ENCODE assay signal across 8 mouse cellular contexts in the genomic region with DNA sequence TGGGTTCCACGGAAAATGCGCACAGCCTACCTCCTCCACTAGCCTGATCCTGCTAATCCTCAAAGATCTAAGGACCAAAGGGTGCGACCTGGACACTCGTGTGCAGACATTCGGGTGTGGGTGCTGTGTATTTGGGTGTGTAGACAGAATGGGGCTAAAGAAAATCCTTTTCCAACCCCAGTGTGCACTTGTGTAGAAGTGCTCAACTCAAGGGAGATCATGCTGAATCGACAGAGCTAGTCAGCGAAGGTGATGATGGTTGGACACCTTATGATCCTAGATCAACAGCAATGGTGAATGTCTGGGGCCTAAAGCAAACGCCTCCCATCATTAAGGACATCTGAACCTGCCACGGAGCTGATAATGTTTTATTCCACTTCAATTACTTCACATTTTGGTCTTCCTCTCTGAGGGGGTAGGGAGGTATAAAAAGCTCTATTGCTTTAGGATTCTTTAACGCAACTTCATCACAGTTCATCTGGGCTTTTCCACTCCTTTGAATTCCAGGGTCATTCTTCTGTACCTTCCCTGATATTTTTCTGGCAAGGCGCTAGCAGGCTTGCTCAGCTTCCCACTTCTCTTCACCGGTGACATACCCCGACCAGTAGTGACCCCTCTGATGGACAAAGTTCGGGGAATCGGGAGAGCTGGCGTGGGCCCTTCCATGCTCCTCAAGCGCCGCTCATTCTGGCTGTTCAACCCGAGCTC. TPM values are rescaled to one million over a fixed set of nuclear protein-coding genes. Genes with fewer than 3 reads are reported as not detected.
DNase-seq lines count a peak whose midpoint lies in the region; ATAC-seq and TF ChIP-seq lines count a peak whose summit lies in the region.

No protein-coding gene starts in this region.

- H3K4me3 ChIP-seq in lung, embryonic 16.5 days (ENCODE audit: low read length) = peak overlapping the region; percentile 73
- H3K4me3 ChIP-seq in embryonic facial prominence, embryonic 14.5 days (ENCODE audit: low read depth, low read length) = peak overlapping the region; percentile 65
- peak overlapping the region; percentile 87 for H3K4me3 ChIP-seq in limb, embryonic 10.5 days
- peak overlapping the region; percentile 80 for H3K4me3 ChIP-seq in olfactory bulb, adult 2 months (ENCODE audit: insufficient read depth, low read depth, low read length)

- H3K9ac ChIP-seq in lung, embryonic 16.5 days (ENCODE audit: low read length) = peak overlapping the region; percentile 92
- peak overlapping the region; percentile 91 for H3K9ac ChIP-seq in embryonic facial prominence, embryonic 14.5 days (ENCODE audit: low read depth, low read length)

- no peaks in the 10 kb centered on the region for H3K9me3 ChIP-seq in lung, embryonic 16.5 days (ENCODE audit: control insufficient read depth, low read length)
- H3K9me3 ChIP-seq in embryonic facial prominence, embryonic 14.5 days (ENCODE audit: control insufficient read depth, low read length) = no peaks in the 10 kb centered on the region
- no peaks in the 10 kb centered on the region for H3K9me3 ChIP-seq in limb, embryonic 10.5 days (replicated peaks)

- H3K4me1 ChIP-seq in lung, embryonic 16.5 days (replicated peaks; ENCODE audit: control insufficient read depth, insufficient read depth, low read length) = peaks cover 2% of the 10 kb centered on the region; the same call in 1 of the 2 replicates
- peaks cover 14% of the 10 kb centered on the region for H3K4me1 ChIP-seq in embryonic facial prominence, embryonic 14.5 days (ENCODE audit: control insufficient read depth, insufficient read depth, low read length)
- H3K4me1 ChIP-seq in limb, embryonic 10.5 days = peaks cover 27% of the 10 kb centered on the region
- peaks cover 9% of the 10 kb centered on the region for H3K4me1 ChIP-seq in olfactory bulb, adult 2 months (ENCODE audit: control insufficient read depth, insufficient read depth, low read length)

- H3K4me2 ChIP-seq in lung, embryonic 16.5 days (ENCODE audit: low read depth, low read length) = peak overlapping the region; percentile 82
- peak overlapping the region; percentile 87 for H3K4me2 ChIP-seq in embryonic facial prominence, embryonic 14.5 days (ENCODE audit: low read depth, low read length)

- DNase-seq in lung, postnatal 25 days (ENCODE audit: low spot score) = no peak
- no peak for DNase-seq in embryonic facial prominence, embryonic 14.5 days (ENCODE audit: low spot score)
- DNase-seq in limb, embryonic 10.5 days (ENCODE audit: low spot score) = no peak
- DNase-seq in right cerebral cortex, adult 18-20 months = no peak
- no peak for DNase-seq in layer of hippocampus, adult 18-20 months (ENCODE audit: low spot score in 2 of 2)
- DNase-seq in urinary bladder, postnatal 10 days (ENCODE audit: low spot score) = no peak

- TF ChIP-seq POLR2A in olfactory bulb, adult 2 months (IDR thresholded peaks at IDR 0.05; ENCODE audit: insufficient read depth, low read depth, low read length) = no peak

- no peak for ATAC-seq in lung, embryonic 16.5 days (ENCODE audit: low read depth)
- ATAC-seq in embryonic facial prominence, embryonic 14.5 days (ENCODE audit: low read depth) = no peak

- 27% methylated on average over 19 of the region's 19 CpGs for WGBS in lung, embryonic 16.5 days
- WGBS in embryonic facial prominence, embryonic 14.5 days = 26% methylated on average over 19 of the region's 19 CpGs
- WGBS in limb, embryonic 10.5 days = 18% methylated on average over 19 of the region's 19 CpGs
- whole genome bisulfite sequencing in olfactory bulb, adult 2 months = 43% methylated on average over 19 of the region's 19 CpGs

- no peak for TF ChIP-seq CTCF in olfactory bulb, adult 2 months (IDR thresholded peaks at IDR 0.05; ENCODE audit: insufficient read depth, low read depth, low read length)

- H3K27ac ChIP-seq in lung, embryonic 16.5 days (ENCODE audit: low read length) = peak overlapping the region; percentile 94
- peak overlapping the region; percentile 96 for H3K27ac ChIP-seq in embryonic facial prominence, embryonic 14.5 days (replicated peaks; ENCODE audit: low read depth, low read length)
- H3K27ac ChIP-seq in limb, embryonic 10.5 days = peak overlapping the region; percentile 95
- peak overlapping the region; percentile 77 for H3K27ac ChIP-seq in olfactory bulb, adult 2 months (ENCODE audit: insufficient read depth, low read depth, low read length)

- H3K36me3 ChIP-seq in lung, embryonic 16.5 days (ENCODE audit: control insufficient read depth, insufficient read depth, low read length) = no peaks in the 10 kb centered on the region
- H3K36me3 ChIP-seq in embryonic facial prominence, embryonic 14.5 days (ENCODE audit: control insufficient read depth, insufficient read depth, low read length) = 0 out of 2 replicates have a peak, but pooled peaks cover 3% of the 10 kb centered on the region
- 0 out of 2 replicates have a peak, but pooled peaks cover 1% of the 10 kb centered on the region for H3K36me3 ChIP-seq in limb, embryonic 10.5 days

- no peaks in the 10 kb centered on the region for H3K27me3 ChIP-seq in lung, embryonic 16.5 days (ENCODE audit: control insufficient read depth, insufficient read depth, low read depth, low read length)
- H3K27me3 ChIP-seq in embryonic facial prominence, embryonic 14.5 days (replicated peaks; ENCODE audit: control insufficient read depth, insufficient read depth, low read length) = no peaks in the 10 kb centered on the region
- peaks cover 25% of the 10 kb centered on the region for H3K27me3 ChIP-seq in limb, embryonic 10.5 days (ENCODE audit: low read depth, poor library complexity, severe bottlenecking)

RNA-seq across cellular contexts. Expression of gene 1700056E22Rik, which starts 1.3 kb away (rescaled TPM):
- 0.95 and 1.1 TPM in 2 replicates for polyA plus RNA-seq in lung, embryonic 16.5 days (2015; fragmentation: Nextera tagmentation; extraction: Ambion mirVana)
- 1.0 and 2.4 TPM in 2 replicates for polyA plus RNA-seq in embryonic facial prominence, embryonic 14.5 days (2014; fragmentation: Nextera tagmentation; extraction: Ambion mirVana)
- polyA plus RNA-seq in limb, embryonic 10.5 days (2016; fragmentation: Nextera tagmentation; extraction: Ambion mirVana) = 0.56 and 0.96 TPM in 2 replicates
- not detected in 2 replicates for polyA plus RNA-seq in olfactory bulb, adult 2 months (2012; ENCODE audit: insufficient read depth, insufficient read length, low replicate concordance, missing spikeins)
- total RNA-seq in layer of hippocampus, adult 18-20 months (2021) = not detected

RNA-seq across cellular contexts. Expression of gene Dusp10, which starts 19.7 kb away (rescaled TPM):
- 6.8 and 7.4 TPM in 2 replicates for polyA plus RNA-seq in lung, embryonic 16.5 days (2015; fragmentation: Nextera tagmentation; extraction: Ambion mirVana)
- polyA plus RNA-seq in embryonic facial prominence, embryonic 14.5 days (2014; fragmentation: Nextera tagmentation; extraction: Ambion mirVana) = 17.1 and 17.7 TPM in 2 replicates
- 3.1 and 3.5 TPM in 2 replicates for polyA plus RNA-seq in limb, embryonic 10.5 days (2016; fragmentation: Nextera tagmentation; extraction: Ambion mirVana)
- polyA plus RNA-seq in olfactory bulb, adult 2 months (2012; ENCODE audit: insufficient read depth, insufficient read length, low replicate concordance, missing spikeins) = not detected in 2 replicates
- total RNA-seq in layer of hippocampus, adult 18-20 months (2021) = 1 to 10 TPM; 4.6 to 5.2 TPM
